Mouse (Mus musculus) common myeloid progenitor, adult 5-6 weeks (primary cell): ENCODE results near the gene Cdkal1. TPM values are rescaled to one million over a fixed set of nuclear protein-coding genes. Genes with fewer than 3 reads are reported as not detected.

Experiments used
- ATAC-seq: replicated peaks from 2 replicates; pipeline ENCODE4 v1.8.0; 2016; ENCODE audit warnings: low read depth, mild to moderate bottlenecking, moderate TSS enrichment, inconsistent platforms; ENCODE audit not compliant: poor library complexity, severe bottlenecking
- total RNA-seq: library from RNA; stranded (forward); fragments of 200-1000, 187-1606 nt; gene quantifications from 2 replicates; pipeline ENCODE4 v1.2.3, GENCODE M21; 2017

Gene Cdkal1
- total RNA-seq, 1 experiment from 2014 or later: 62.7 TPM

- ATAC-seq: no peak
These were observed 305.7 kb downstream of the Cdkal1 start for GRCm38 (mm10) chr13:29549761-29550160.

- ATAC-seq: no peak
These were observed 317.6 kb downstream of the Cdkal1 start for GRCm38 (mm10) chr13:29537906-29538305.

GRCm38 (mm10) chr13:29533586-29533985 lies 321.9 kb downstream of the Cdkal1 start:
- no peak for ATAC-seq

- no peak for ATAC-seq
These were observed 327.1 kb downstream of the Cdkal1 start for GRCm38 (mm10) chr13:29528344-29528743.

- no peak for ATAC-seq
These were observed 334.2 kb downstream of the Cdkal1 start for GRCm38 (mm10) chr13:29521321-29521720.

GRCm38 (mm10) chr13:29514071-29514470 lies 341.4 kb downstream of the Cdkal1 start:
- no peak for ATAC-seq

- no peak for ATAC-seq
These were observed 350.5 kb downstream of the Cdkal1 start for GRCm38 (mm10) chr13:29504861-29505568.

- ATAC-seq: peak; percentile 54; the same call in 1 of the 2 replicates
These were observed 352.1 kb downstream of the Cdkal1 start for GRCm38 (mm10) chr13:29503147-29504044.

GRCm38 (mm10) chr13:29502481-29503146 lies 352.9 kb downstream of the Cdkal1 start:
- ATAC-seq: no peak

- ATAC-seq: no peak
These were observed 354.3 kb downstream of the Cdkal1 start for GRCm38 (mm10) chr13:29501173-29501572.

- no peak for ATAC-seq
These were observed 355.7 kb downstream of the Cdkal1 start for GRCm38 (mm10) chr13:29499750-29500149.

- no peak for ATAC-seq
These were observed 358.2 kb downstream of the Cdkal1 start for GRCm38 (mm10) chr13:29497286-29497685.

GRCm38 (mm10) chr13:29490341-29490740 lies 365.1 kb downstream of the Cdkal1 start:
- no peak for ATAC-seq

GRCm38 (mm10) chr13:29489476-29489875 lies 366.0 kb downstream of the Cdkal1 start:
- no peak for ATAC-seq

- ATAC-seq: no peak
These were observed 368.8 kb downstream of the Cdkal1 start for GRCm38 (mm10) chr13:29486709-29487108.

GRCm38 (mm10) chr13:29483950-29484349 lies 371.5 kb downstream of the Cdkal1 start:
- ATAC-seq: no peak

- ATAC-seq: no peak
These were observed 373.2 kb downstream of the Cdkal1 start for GRCm38 (mm10) chr13:29482147-29482863.

GRCm38 (mm10) chr13:29476421-29476820 lies 379.1 kb downstream of the Cdkal1 start:
- ATAC-seq: no peak

GRCm38 (mm10) chr13:29474301-29474700 lies 381.2 kb downstream of the Cdkal1 start:
- ATAC-seq: no peak

GRCm38 (mm10) chr13:29473779-29474178 lies 381.7 kb downstream of the Cdkal1 start:
- ATAC-seq: no peak
